Mouse (Mus musculus) MEL (cell line): ENCODE measurements around the gene Nell1. TPM values are rescaled to one million over a fixed set of nuclear protein-coding genes. Genes with fewer than 3 reads are reported as not detected.

Experiments
- DNase-seq: peaks from one replicate; pipeline ENCODE4 v3.0.0; 2011; ENCODE audit warnings: low read depth, low spot score
- H3K27ac ChIP-seq: 2 replicates; pipeline ENCODE4 v1.5.1; 2012; ENCODE audit warnings: low read depth, mild to moderate bottlenecking, control low read depth, low read length, moderate library complexity; ENCODE audit not compliant: control insufficient read depth
- H3K27me3 ChIP-seq, 2 experiments: fragments of 150-350 bp in 1 of 2; sonication (generic) in 1 of 2; 2 replicates each; pipeline ENCODE4 v1.6.1; 2012; ENCODE audit warnings: low read length in 2 of 2, mild to moderate bottlenecking in 2 of 2, improper control_type of control experiment in 1 of 2, moderate library complexity in 1 of 2; ENCODE audit not compliant: insufficient read depth in 2 of 2, control insufficient read depth in 1 of 2
- H3K36me3 ChIP-seq, 2 experiments: 2 replicates each; pipeline ENCODE4 v1.6.1; 2012 to 2014; ENCODE audit warnings: low read length in 2 of 2, improper control_type of control experiment in 1 of 2, inconsistent platforms in 1 of 2, mild to moderate bottlenecking in 1 of 2; ENCODE audit not compliant: insufficient read depth in 2 of 2, control insufficient read depth in 1 of 2
- H3K4me1 ChIP-seq, 2 experiments: fragments of 150-350 bp in 1 of 2; sonication (generic) in 1 of 2; 2 replicates each; pipeline ENCODE4 v1.6.1; 2012; ENCODE audit warnings: low read length in 2 of 2, improper control_type of control experiment in 1 of 2, mild to moderate bottlenecking in 1 of 2; ENCODE audit not compliant: insufficient read depth in 2 of 2, control insufficient read depth in 1 of 2
- H3K4me3 ChIP-seq, 2 experiments: fragments of 150-350 bp in 1 of 2; sonication (generic) in 1 of 2; 2 replicates each; pipeline ENCODE4 v1.5.1; 2012; ENCODE audit warnings: low read depth in 2 of 2, low read length in 2 of 2, mild to moderate bottlenecking in 2 of 2, moderate library complexity in 2 of 2, control low read depth in 1 of 2, improper control_type of control experiment in 1 of 2; ENCODE audit not compliant: control insufficient read depth in 1 of 2, insufficient read depth in 1 of 2
- H3K79me2 ChIP-seq: 2 replicates; pipeline ENCODE4 v1.6.1; 2012; ENCODE audit warnings: mild to moderate bottlenecking, low read length, moderate library complexity; ENCODE audit not compliant: control insufficient read depth, poor library complexity, insufficient read depth
- H3K9ac ChIP-seq: 2 replicates; pipeline ENCODE4 v1.6.1; 2012; ENCODE audit warnings: low read depth, mild to moderate bottlenecking, control low read depth, low read length, moderate library complexity; ENCODE audit not compliant: control insufficient read depth, poor library complexity, severe bottlenecking
- H3K9me3 ChIP-seq: fragments of 150-350 bp; sonication (generic); replicated peaks from 2 replicates; pipeline ENCODE4 v1.6.1; 2012; ENCODE audit warnings: mild to moderate bottlenecking, low read length, improper control_type of control experiment, moderate library complexity; ENCODE audit not compliant: insufficient read depth
- CTCF ChIP-seq, 3 experiments: IDR thresholded peaks in 2 of 3; conservative IDR thresholded peaks in 1 of 3; 2 replicates each; pipeline ENCODE4 v1.5.1; 2011 to 2012; ENCODE audit warnings: low read length in 3 of 3, low read depth in 2 of 3, mild to moderate bottlenecking in 2 of 3, improper control_type of control experiment in 1 of 3, inconsistent platforms in 1 of 3, mixed read lengths in 1 of 3, moderate library complexity in 1 of 3; ENCODE audit not compliant: control insufficient read depth in 1 of 3, insufficient read depth in 1 of 3, poor library complexity in 1 of 3, severe bottlenecking in 1 of 3
- ELF1 ChIP-seq: IDR thresholded peaks from 2 replicates; pipeline ENCODE4 v1.6.1; 2014; ENCODE audit warnings: low read depth, mild to moderate bottlenecking, inconsistent platforms, low read length, improper control_type of control experiment, moderate library complexity
- ETS1 ChIP-seq: IDR thresholded peaks from 2 replicates; pipeline ENCODE4 v1.6.1; 2012; ENCODE audit warnings: low read depth, mild to moderate bottlenecking, inconsistent platforms, low read length, improper control_type of control experiment, moderate library complexity
- GATA1 ChIP-seq: IDR thresholded peaks from 2 replicates; pipeline ENCODE4 v1.6.1; 2011; ENCODE audit warnings: low read depth, low read length, improper control_type of control experiment
- HCFC1 ChIP-seq: IDR thresholded peaks from 2 replicates; pipeline ENCODE4 v1.6.1; 2012; ENCODE audit warnings: low read depth, mild to moderate bottlenecking, inconsistent platforms, low read length, improper control_type of control experiment, moderate library complexity
- MAZ ChIP-seq: IDR thresholded peaks from 2 replicates; pipeline ENCODE4 v1.6.1; 2012; ENCODE audit warnings: low read depth, mild to moderate bottlenecking, inconsistent platforms, low read length, improper control_type of control experiment
- POLR2AphosphoS5 ChIP-seq: IDR thresholded peaks from 2 replicates; pipeline ENCODE4 v1.6.1; 2012; ENCODE audit warnings: low read depth, borderline replicate concordance, mild to moderate bottlenecking, inconsistent platforms, low read length, moderate library complexity, mixed read lengths
- RAD21 ChIP-seq: IDR thresholded peaks from 2 replicates; pipeline ENCODE4 v1.6.1; 2011; ENCODE audit warnings: mild to moderate bottlenecking, low read depth, low read length, improper control_type of control experiment
- TBP ChIP-seq: IDR thresholded peaks from 2 replicates; pipeline ENCODE4 v1.8.0; 2011; ENCODE audit warnings: low read depth, low read length, improper control_type of control experiment
- TCF12 ChIP-seq: IDR thresholded peaks from 2 replicates; pipeline ENCODE4 v1.6.1; 2014; ENCODE audit warnings: low read depth, mild to moderate bottlenecking, inconsistent platforms, low read length, improper control_type of control experiment, moderate library complexity
- polyA plus RNA-seq, 2 experiments: library from polyadenylated mRNA; stranded (reverse) in 1 of 2; unstranded in 1 of 2; fragments of >175 nt in 1 of 2; fragments of >200 nt in 1 of 2; gene quantifications; 2 replicates each; pipeline versions ENCODE4 v1.2.1 to v1.2.4; 2012; ENCODE audit warnings: low replicate concordance in 2 of 2, low read depth in 1 of 2; ENCODE audit not compliant: insufficient read length in 2 of 2, insufficient read depth in 1 of 2, missing spikeins in 1 of 2
- total RNA-seq: library from RNA; depleted of rRNA; stranded (reverse); fragments of 300-350 nt; gene quantifications from 2 replicates; pipeline ENCODE4 v1.2.3, GENCODE M21; 2012

Gene Nell1
- total and polyA plus RNA-seq, 3 experiments = not detected

DNA sequence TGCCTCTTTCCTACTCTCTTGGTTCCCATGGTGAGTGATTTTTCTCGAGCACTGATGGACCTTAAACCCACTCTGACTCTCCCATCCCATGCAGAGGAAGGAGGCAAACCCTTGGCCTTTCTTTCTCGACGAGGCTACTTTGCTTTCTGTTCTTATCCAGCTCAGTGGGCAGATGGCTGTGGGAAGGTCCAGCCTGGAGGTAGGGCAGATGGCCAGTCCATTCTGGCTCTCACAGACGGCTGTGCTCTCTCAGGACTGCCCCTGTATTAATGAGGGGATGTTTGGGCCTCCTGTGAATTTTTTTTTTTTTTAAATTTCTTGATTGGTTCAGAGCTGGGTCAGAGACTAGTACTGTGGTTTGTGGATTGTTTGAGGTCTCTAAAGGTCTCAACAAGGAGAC lies 5.1 kb upstream of the Nell1 start:
- DNase-seq = no peak
- H3K4me1 ChIP-seq = no peaks in the 10 kb centered on the region
- no peak for TF ChIP-seq TCF12
- TF ChIP-seq, all 39 proteins: peak for 0

DNA sequence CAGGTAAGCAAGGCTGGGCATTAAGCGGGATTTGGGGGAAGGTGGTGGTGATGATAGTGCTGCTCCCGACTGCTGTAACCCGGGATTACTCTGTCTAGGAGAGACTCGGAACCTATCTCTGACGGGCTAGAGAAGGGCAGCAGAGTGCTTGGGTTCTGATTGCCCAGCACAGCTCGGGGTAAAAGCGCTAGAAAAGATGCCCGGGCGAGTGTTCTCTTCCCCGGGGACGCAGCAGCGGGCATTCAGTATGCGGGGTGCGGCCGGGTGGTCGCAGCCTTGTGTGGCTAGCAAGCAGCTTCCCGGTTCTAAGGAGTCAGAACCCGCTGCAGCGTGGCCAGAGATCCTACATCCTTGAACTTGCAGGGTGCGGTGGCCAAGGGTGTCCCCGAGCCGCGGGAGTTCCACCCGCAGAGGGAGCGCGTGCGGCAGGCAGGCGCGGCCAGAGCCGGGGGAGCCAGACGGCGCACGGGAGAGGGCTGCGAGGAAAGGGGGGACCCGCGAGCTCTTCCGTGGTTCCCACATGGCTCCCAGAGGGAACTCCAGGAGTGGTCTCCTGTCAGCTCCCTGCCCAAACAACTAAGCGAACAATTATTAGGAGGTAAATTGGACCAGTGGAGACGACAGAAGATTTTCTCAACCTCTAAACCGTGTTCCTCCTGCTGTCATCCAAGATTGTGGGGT lies 917 bp downstream of the Nell1 start:
- no peak overlapping the region for H3K9ac ChIP-seq

More for the DNA sequence above, 5.1 kb upstream of the Nell1 start:
- no peaks in the 10 kb centered on the region for H3K36me3 ChIP-seq
- no peak overlapping the region for H3K4me3 ChIP-seq
- H3K27me3 ChIP-seq = no peaks in the 10 kb centered on the region
- no peak overlapping the region for H3K9ac ChIP-seq
- no peaks in the 10 kb centered on the region for H3K9me3 ChIP-seq
- no peak overlapping the region for H3K27ac ChIP-seq
- no peaks in the 10 kb centered on the region for H3K79me2 ChIP-seq

DNA sequence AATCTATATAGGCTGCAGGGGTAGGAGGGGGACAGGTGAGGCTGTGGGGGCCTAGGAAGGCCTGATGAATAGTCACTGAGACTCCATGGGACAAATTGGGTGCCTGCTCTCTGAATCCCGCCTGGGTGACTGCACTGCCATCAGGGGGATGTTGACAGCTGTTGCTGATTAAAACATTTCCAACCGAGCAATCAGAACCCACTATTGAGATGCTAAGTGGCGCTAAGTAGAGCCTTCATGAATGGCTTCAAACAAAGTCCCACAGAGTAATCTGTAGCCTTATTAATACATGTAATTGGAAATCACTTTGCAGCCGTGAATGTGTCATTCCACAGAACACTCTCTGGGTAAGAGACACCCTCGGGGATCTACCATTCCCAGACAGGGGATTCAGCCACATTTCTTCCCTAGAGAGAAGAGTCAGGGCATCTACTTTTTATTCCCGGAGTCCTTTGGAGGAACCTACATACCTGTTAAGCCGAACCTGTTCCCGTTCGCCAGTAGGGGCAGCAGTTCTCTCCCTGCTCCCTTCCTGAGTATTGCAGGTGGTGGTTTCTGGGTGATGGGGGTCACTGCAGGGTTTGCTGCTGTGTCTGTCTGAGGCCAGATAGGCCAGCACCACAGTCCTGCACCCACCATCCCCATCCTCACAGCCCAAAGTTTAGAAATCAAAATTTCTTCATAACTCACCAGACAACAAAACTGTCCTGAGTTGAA lies 7.0 kb downstream of the Nell1 start:
- Histone ChIP-seq H3K9ac (no peak overlapping the region), H3K36me3 (no peaks in the 10 kb centered on the region), H3K79me2 (no peaks in the 10 kb centered on the region), H3K9me3 (no peaks in the 10 kb centered on the region), H3K27me3 (no peaks in the 10 kb centered on the region), H3K4me3 (no peak overlapping the region), H3K4me1 (no peaks in the 10 kb centered on the region), H3K27ac (no peak overlapping the region)
- DNase-seq = no peak
- TF ChIP-seq RAD21 (no peak), ELF1 (no peak), TBP (no peak), ETS1 (no peak), HCFC1 (no peak), POLR2AphosphoS5 (no peak), CTCF (IDR thresholded peaks at IDR 0.05 in 2 of 3, conservative IDR thresholded peaks at IDR 0.05 in 1 of 3; ENCODE audit: control insufficient read depth in 1 of 3, insufficient read depth in 1 of 3, low read depth in 2 of 3, low read length in 3 of 3, poor library complexity in 1 of 3, severe bottlenecking in 1 of 3) (no peak)

More for the DNA sequence above, 917 bp downstream of the Nell1 start:
- Histone ChIP-seq H3K4me3 (no peak overlapping the region), H3K4me1 (no peaks in the 10 kb centered on the region), H3K27me3 (no peaks in the 10 kb centered on the region), H3K79me2 (no peaks in the 10 kb centered on the region), H3K27ac (no peak overlapping the region), H3K36me3 (no peaks in the 10 kb centered on the region)
- DNase-seq = no peak
- TF ChIP-seq MAZ = no peak
- no peak for TF ChIP-seq GATA1
- TF ChIP-seq, all 39 proteins: peak for 0
- no peaks in the 10 kb centered on the region for H3K9me3 ChIP-seq
